Mouse (Mus musculus): ENCODE measurements around the gene Foxg1. TPM values are rescaled to one million over a fixed set of nuclear protein-coding genes. Genes with fewer than 3 reads are reported as not detected.

The Foxg1 gene
- not detected in 2 replicates for polyA plus RNA-seq (2015; fragmentation: Nextera tagmentation; extraction: Ambion mirVana)

GRCm38 (mm10) chr12:49382565-49383520 lies at the start of gene Foxg1:
Gene Foxg1 (plus strand): TSS chr12:49382660.

GRCm38 (mm10) chr12:49384876-49385630 lies 2.6 kb downstream of the Foxg1 start, which contains the start of gene Gm43517:
Gene Gm43517 (plus strand): TSS chr12:49385174.

Other genes with a start within 250 kb of the Foxg1 start
- gene Gm43517, start 2.5 kb downstream of the Foxg1 start, polyA plus RNA-seq (2015; fragmentation: Nextera tagmentation; extraction: Ambion mirVana): not detected in 2 replicates

Data from spleen, postnatal 0 days (tissue).